Mouse (Mus musculus): Measurements from ENCODE around the gene Gm5105.

Gene Gm5105

GRCm38 (mm10) chr3:138067288-138067687 lies at the start of gene Gm5105:
Gene Gm5105, minus strand, starts transcription at chr3:138067388.
- DNase-seq (ENCODE audit: low read depth, low spot score): no peak

GRCm38 (mm10) chr3:138116871-138117270 lies 49.7 kb upstream of the Gm5105 start:
- DNase-seq (ENCODE audit: low read depth, low spot score): no peak

- DNase-seq (ENCODE audit: low read depth, low spot score): no peak
Observed at GRCm38 (mm10) chr3:138114106-138114505, 46.9 kb upstream of the Gm5105 start.

GRCm38 (mm10) chr3:138110910-138111782 lies 44.0 kb upstream of the Gm5105 start:
- DNase-seq (ENCODE audit: low read depth, low spot score): no peak

- no peak for DNase-seq (ENCODE audit: low read depth, low spot score)
Observed at GRCm38 (mm10) chr3:138106887-138107286, 39.7 kb upstream of the Gm5105 start.

- DNase-seq (ENCODE audit: low read depth, low spot score): no peak
Observed at GRCm38 (mm10) chr3:138105056-138105455, 37.9 kb upstream of the Gm5105 start.

- DNase-seq (ENCODE audit: low read depth, low spot score): no peak
Observed at GRCm38 (mm10) chr3:138103690-138104089, 36.5 kb upstream of the Gm5105 start.

GRCm38 (mm10) chr3:138101936-138102335 lies 34.7 kb upstream of the Gm5105 start:
- no peak for DNase-seq (ENCODE audit: low read depth, low spot score)

GRCm38 (mm10) chr3:138097718-138098117 lies 30.5 kb upstream of the Gm5105 start:
- no peak for DNase-seq (ENCODE audit: low read depth, low spot score)

- DNase-seq (ENCODE audit: low read depth, low spot score): no peak
Observed at GRCm38 (mm10) chr3:138096263-138097028, 29.3 kb upstream of the Gm5105 start.

GRCm38 (mm10) chr3:138095718-138096117 lies 28.5 kb upstream of the Gm5105 start:
- no peak for DNase-seq (ENCODE audit: low read depth, low spot score)

GRCm38 (mm10) chr3:138095301-138095700 lies 28.1 kb upstream of the Gm5105 start:
- DNase-seq (ENCODE audit: low read depth, low spot score): no peak

- no peak for DNase-seq (ENCODE audit: low read depth, low spot score)
Observed at GRCm38 (mm10) chr3:138083896-138084295, 16.7 kb upstream of the Gm5105 start.

GRCm38 (mm10) chr3:138083073-138083637 lies 16.0 kb upstream of the Gm5105 start:
- no peak for DNase-seq (ENCODE audit: low read depth, low spot score)

GRCm38 (mm10) chr3:138078701-138079100 lies 11.5 kb upstream of the Gm5105 start:
- no peak for DNase-seq (ENCODE audit: low read depth, low spot score)

GRCm38 (mm10) chr3:138077476-138078340 lies 10.5 kb upstream of the Gm5105 start:
- DNase-seq (ENCODE audit: low read depth, low spot score): no peak

GRCm38 (mm10) chr3:138075209-138075608 lies 8.0 kb upstream of the Gm5105 start:
- DNase-seq (ENCODE audit: low read depth, low spot score): no peak

- DNase-seq (ENCODE audit: low read depth, low spot score): no peak
Observed at GRCm38 (mm10) chr3:138074214-138074613, 7.0 kb upstream of the Gm5105 start.

GRCm38 (mm10) chr3:138071476-138072073 lies 4.4 kb upstream of the Gm5105 start:
- DNase-seq (ENCODE audit: low read depth, low spot score): no peak

- no peak for DNase-seq (ENCODE audit: low read depth, low spot score)
Observed at GRCm38 (mm10) chr3:138071004-138071403, 3.8 kb upstream of the Gm5105 start.

Data from embryo, embryonic 11.5 days (tissue).